Mouse (Mus musculus): ENCODE results near the gene Sort1. TPM values are rescaled to one million over a fixed set of nuclear protein-coding genes. Genes with fewer than 3 reads are reported as not detected.

Gene Sort1
- polyA plus RNA-seq, 1 experiment from 2014 or later, result 6.4 TPM

DNA sequence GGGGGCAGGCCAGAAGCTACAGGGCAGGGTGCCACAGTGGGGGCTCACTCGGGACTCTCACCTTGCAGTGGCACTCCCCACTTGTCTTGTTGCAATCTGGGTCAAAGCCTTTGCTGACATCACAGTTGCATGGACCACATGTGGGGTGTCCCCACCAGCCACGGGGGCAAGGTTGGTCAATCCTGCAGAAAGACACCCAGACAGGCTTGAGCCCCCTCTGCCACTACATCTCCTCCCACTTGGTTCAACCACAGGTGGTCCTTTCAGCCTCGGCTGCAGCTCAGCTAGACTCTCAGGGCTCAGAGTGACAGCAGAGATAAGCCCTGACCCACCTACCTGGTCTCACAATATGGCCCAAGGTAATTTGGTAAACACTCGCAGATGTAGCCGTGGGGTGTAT lies 116.6 kb downstream of the Sort1 start:
- H3K4me3 ChIP-seq, result no peak overlapping the region
- no peak overlapping the region for H3K9ac ChIP-seq
- peaks cover 37% of the 10 kb centered on the region for H3K36me3 ChIP-seq
- no peaks in the 10 kb centered on the region for H3K9me3 ChIP-seq
- H3K4me1 ChIP-seq, result peaks cover 10% of the 10 kb centered on the region
- no peak for ATAC-seq (ENCODE audit: insufficient number of reproducible peaks, insufficient read depth, low FRiP score, low TSS enrichment, low read depth)
- H3K27ac ChIP-seq, result no peak overlapping the region
- WGBS, result 86% methylated on average over 5 of the region's 5 CpGs
- no peak overlapping the region for H3K4me2 ChIP-seq
- H3K27me3 ChIP-seq, result no peaks in the 10 kb centered on the region

DNA sequence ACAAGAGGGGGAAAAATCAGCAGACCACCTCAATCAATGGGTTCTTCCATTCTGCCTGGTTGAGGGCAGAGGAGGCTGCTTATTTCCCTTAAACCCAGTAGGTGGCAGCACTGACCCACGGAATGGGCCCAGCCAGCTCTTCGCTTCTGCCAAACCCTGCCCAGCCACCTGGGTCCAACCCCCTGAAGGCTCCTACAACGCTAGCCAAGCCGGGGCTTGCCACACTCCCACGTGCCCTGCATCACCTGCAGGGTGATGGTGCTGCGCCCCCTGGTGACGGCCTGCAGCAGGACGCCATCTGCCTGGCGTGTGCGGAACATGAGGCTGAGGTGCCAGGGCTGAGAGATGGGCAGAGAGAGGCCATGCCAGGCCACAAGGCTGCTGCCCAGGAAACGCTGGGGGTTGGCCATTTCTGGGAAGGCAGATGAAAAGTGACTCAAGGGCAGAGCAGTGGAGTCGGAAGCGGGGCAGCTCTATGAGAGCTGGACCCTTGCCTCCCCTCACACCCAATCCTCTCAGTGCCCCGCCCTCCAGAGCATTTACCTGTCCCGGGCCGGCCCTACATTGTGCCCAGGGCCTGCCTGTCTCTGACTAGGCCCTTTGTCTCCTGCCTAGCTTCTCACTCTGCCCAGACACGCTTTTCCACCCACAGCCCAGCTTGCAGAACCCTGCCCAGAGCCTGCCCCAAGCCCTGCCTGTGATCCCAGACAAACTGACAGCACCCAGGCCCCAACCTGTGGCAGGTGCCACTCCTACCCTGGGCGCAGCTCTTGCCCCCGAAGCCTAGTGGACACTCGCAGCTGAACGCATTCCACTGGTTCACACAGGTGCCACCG lies 118.0 kb downstream of the Sort1 start:
- peaks cover 13% of the 10 kb centered on the region for H3K4me1 ChIP-seq
- 37% methylated on average over 22 of the region's 22 CpGs for WGBS
- peak; percentile 84 for ATAC-seq (ENCODE audit: insufficient number of reproducible peaks, insufficient read depth, low FRiP score, low TSS enrichment, low read depth)
- H3K27me3 ChIP-seq, result no peaks in the 10 kb centered on the region
- H3K27ac ChIP-seq, result peak overlapping the region; percentile 8; the same call in 1 of the 2 replicates
- H3K36me3 ChIP-seq, result peaks cover 30% of the 10 kb centered on the region
- no peaks in the 10 kb centered on the region for H3K9me3 ChIP-seq
- peak overlapping the region; percentile 50 for H3K4me2 ChIP-seq
- H3K9ac ChIP-seq, result peak overlapping the region; percentile 54
- H3K4me3 ChIP-seq, result peak overlapping the region; percentile 18

DNA sequence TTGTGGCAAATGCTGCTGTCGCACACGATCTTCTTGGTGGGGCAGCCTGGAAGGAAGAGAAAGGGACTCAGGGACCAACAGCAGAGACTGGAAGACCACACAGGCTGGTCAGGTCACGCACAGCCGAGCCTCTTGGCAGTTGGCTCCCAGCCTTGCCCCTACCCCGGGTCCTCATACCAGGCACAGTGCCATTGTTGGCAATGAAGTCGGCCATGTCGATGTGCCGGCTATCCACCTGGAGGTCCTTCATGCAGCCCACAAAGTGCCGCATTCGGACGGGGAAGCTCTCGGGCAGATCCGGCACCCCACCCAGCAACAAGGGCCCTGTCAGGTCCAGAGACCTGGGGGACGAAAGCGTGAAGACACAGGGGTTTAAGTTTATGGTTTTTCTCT lies 118.6 kb downstream of the Sort1 start:
- no peaks in the 10 kb centered on the region for H3K27me3 ChIP-seq
- H3K27ac ChIP-seq, result peak overlapping the region; percentile 8; the same call in 1 of the 2 replicates

DNA sequence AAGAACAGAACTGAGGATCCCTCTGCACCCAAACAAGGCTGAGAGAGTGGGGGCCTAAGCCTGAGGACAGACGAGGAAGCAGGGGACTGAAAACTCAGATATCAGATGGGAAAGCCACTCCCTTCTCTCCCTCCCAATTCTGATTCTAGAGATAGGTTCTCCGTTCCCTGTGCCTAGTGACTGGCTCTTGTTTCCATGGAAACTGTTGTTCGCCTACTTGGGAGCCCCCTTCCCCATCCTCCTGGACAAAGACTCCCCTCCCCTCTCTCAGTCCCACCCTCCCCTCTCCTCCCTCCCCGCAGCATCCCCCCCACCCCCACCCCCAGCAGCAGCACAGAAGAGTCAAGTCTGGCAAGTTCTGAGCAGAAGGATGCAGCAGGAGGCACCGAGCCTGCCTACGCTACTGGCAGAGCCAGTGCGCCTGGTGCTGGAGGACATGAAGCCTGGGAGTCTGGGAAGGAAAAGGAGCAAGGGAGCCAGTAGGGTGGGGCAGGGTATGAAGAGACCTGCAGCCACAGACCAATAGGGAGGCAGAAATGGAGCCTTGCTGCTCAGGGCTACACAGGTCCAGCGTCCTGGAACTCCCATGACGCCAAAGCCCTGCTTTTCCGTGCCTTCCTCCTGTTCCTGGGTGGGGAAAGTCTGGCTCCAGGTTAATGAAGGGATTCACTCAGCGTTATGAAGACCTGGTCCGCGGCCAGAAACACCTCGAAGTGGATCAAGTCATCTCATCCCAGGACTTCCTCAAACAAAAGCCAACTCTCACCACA lies 121.8 kb downstream of the Sort1 start:
- ATAC-seq (ENCODE audit: insufficient number of reproducible peaks, insufficient read depth, low FRiP score, low TSS enrichment, low read depth), result no peak
- no peak overlapping the region for H3K4me3 ChIP-seq
- no peak overlapping the region; the same call in 1 of the 2 replicates for H3K27ac ChIP-seq
- H3K36me3 ChIP-seq, result peaks cover 18% of the 10 kb centered on the region
- no peak overlapping the region for H3K4me2 ChIP-seq
- H3K4me1 ChIP-seq, result peaks cover 22% of the 10 kb centered on the region
- 43% methylated on average over 14 of the region's 14 CpGs for WGBS
- H3K27me3 ChIP-seq, result no peaks in the 10 kb centered on the region
- H3K9me3 ChIP-seq, result no peaks in the 10 kb centered on the region
- no peak overlapping the region for H3K9ac ChIP-seq

More for the DNA sequence above, 118.6 kb downstream of the Sort1 start:
- H3K9me3 ChIP-seq, result no peaks in the 10 kb centered on the region
- no peak for ATAC-seq (ENCODE audit: insufficient number of reproducible peaks, insufficient read depth, low FRiP score, low TSS enrichment, low read depth)
- no peak overlapping the region for H3K4me2 ChIP-seq
- H3K4me3 ChIP-seq, result no peak overlapping the region
- no peak overlapping the region for H3K9ac ChIP-seq
- H3K36me3 ChIP-seq, result peaks cover 34% of the 10 kb centered on the region
- peaks cover 13% of the 10 kb centered on the region for H3K4me1 ChIP-seq
- 88% methylated on average over 15 of the region's 15 CpGs for WGBS

DNA sequence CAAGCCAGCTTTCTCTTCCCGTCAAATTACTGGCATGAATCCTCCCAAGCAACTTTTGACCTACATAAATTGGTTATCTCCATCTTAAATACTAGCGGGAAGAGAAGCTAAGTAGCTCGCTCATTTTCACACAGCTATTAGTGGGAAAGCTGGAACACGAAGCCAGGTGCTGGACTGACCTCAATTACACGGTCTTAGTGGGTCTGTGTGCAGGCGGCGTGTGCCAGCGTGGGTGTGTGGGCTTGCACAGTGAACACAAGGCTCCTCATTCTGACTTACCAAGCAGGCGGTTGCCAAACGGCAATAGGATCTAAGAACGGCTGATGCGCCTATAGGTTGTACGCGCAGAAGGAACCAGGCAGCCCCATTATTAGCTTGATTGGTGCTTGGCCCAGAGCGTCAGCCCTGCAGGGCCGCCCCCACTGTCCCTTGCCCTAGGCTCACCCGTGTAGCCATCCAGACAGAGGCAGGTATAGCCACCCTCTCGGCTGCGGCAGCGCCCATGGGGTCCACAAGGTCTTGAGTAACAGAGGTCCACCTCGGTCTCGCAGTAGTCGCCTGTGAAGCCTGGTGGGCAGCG lies 122.5 kb downstream of the Sort1 start:
- Histone ChIP-seq H3K27ac (no peak overlapping the region; the same call in 1 of the 2 replicates), H3K36me3 (peaks cover 18% of the 10 kb centered on the region), H3K4me3 (no peak overlapping the region), H3K27me3 (no peaks in the 10 kb centered on the region), H3K4me2 (no peak overlapping the region), H3K9ac (0 out of 2 replicates have a peak overlapping the region, but pooled peaks have one; percentile 17), H3K4me1 (peaks cover 27% of the 10 kb centered on the region), H3K9me3 (no peaks in the 10 kb centered on the region)
- 92% methylated on average over 24 of the region's 24 CpGs for WGBS
- ATAC-seq (ENCODE audit: insufficient number of reproducible peaks, insufficient read depth, low FRiP score, low TSS enrichment, low read depth), result no peak

DNA sequence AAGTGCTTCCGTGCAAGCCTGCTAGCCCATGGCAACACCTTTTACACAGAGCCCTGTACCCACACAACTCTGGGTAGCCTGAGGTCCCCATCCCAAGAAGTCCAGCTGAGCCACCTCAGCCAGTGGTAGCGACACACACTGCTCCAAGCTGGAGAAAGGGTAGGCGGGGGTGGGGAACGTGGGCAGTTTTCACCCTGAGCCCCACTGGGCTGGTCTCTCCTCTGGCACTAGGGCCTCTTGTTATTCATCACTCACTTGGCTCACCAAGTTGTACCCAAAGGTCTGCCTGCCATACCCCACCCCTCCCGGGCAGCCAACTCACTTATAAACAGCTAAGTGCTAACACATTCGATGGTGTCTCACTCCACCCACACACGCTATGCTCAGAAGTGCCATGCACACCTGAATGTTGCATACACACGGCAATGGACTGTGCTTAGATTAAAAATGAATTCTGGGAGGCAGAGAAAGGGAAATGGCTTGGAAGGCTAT lies 124.7 kb downstream of the Sort1 start:
- no peak overlapping the region for H3K27ac ChIP-seq
- ATAC-seq (ENCODE audit: insufficient number of reproducible peaks, insufficient read depth, low FRiP score, low TSS enrichment, low read depth), result no peak
- peaks cover 9% of the 10 kb centered on the region for H3K9me3 ChIP-seq
- H3K4me1 ChIP-seq, result peaks cover 28% of the 10 kb centered on the region
- H3K4me2 ChIP-seq, result no peak overlapping the region
- no peaks in the 10 kb centered on the region for H3K27me3 ChIP-seq
- no peak overlapping the region for H3K4me3 ChIP-seq
- WGBS, result 91% methylated on average over 8 of the region's 8 CpGs
- H3K36me3 ChIP-seq, result peaks cover 37% of the 10 kb centered on the region
- no peak overlapping the region for H3K9ac ChIP-seq

DNA sequence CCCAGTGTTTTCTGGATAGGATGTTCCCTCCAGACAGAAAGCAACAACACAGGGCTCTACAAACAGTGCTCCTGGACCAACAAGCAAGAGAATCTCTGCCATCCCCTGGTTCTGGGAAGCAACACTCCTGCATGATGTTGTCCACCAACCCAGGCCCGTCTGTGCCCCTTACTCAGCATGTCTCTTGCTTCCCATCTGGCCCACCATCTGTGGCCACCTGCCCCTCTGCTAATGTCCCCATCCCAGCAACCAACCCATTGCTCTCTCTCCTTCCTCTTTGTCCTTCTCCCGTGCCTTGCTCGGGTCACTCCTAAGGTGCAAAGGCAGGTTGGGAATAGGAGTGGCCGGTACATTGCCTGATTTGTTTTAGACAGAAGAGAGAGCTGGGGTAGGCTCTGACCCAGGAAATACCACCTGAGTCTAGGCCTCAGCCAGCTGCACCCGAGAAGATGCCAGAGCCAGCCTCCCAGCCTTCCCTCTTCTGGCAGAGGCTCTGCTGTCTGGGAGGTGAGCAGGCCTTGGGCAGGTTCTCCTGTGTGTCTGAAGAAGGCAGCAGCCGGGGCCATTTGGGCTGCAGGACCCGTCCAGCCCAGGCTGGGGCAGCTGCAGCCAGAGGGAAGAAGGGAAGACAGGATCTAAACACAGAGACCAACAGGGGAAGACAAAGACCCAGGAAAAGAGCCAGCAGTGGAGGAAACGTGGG lies 125.9 kb downstream of the Sort1 start:
- peaks cover 41% of the 10 kb centered on the region for H3K36me3 ChIP-seq
- peak overlapping the region; percentile 44 for H3K4me2 ChIP-seq
- WGBS, result 53% methylated on average over 8 of the region's 8 CpGs
- peaks cover 6% of the 10 kb centered on the region for H3K27me3 ChIP-seq
- peak overlapping the region; percentile 61 for H3K9ac ChIP-seq
- H3K4me1 ChIP-seq, result peaks cover 30% of the 10 kb centered on the region
- H3K4me3 ChIP-seq, result no peak overlapping the region
- 0 out of 2 replicates have a peak overlapping the region, but pooled peaks have one; percentile 11 for H3K27ac ChIP-seq
- no peak for ATAC-seq (ENCODE audit: insufficient number of reproducible peaks, insufficient read depth, low FRiP score, low TSS enrichment, low read depth)
- peaks cover 18% of the 10 kb centered on the region for H3K9me3 ChIP-seq

DNA sequence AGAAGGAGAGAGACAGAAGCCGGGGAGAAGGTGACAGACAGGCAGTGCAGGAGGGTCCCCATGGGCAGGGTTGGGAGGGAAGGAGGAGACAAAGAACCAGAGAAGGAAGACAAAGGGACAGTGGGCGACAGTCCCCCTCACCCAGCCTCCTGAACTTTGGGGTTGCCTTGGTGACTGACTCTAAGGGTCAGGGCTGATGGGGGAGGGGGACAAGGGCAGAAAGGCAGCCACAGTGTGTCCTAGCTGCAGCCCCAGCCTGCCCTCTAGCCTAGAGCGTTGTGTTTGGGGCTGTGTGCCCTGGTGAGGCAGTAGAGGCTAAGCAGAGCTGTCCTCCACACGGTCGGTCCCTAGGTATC lies 126.5 kb downstream of the Sort1 start:
- Histone ChIP-seq H3K9me3 (peaks cover 18% of the 10 kb centered on the region), H3K27me3 (peaks cover 11% of the 10 kb centered on the region), H3K4me3 (0 out of 2 replicates have a peak overlapping the region, but pooled peaks have one; percentile 17), H3K4me1 (peaks cover 32% of the 10 kb centered on the region), H3K9ac (peak overlapping the region; percentile 61; the same call in 1 of the 2 replicates), H3K27ac (0 out of 2 replicates have a peak overlapping the region, but pooled peaks have one; percentile 11), H3K36me3 (peaks cover 41% of the 10 kb centered on the region), H3K4me2 (peak overlapping the region; percentile 44)
- 15% methylated on average over 5 of the region's 5 CpGs for WGBS
- ATAC-seq (ENCODE audit: insufficient number of reproducible peaks, insufficient read depth, low FRiP score, low TSS enrichment, low read depth), result no peak

Other genes starting within 250 kb of the Sort1 start
- 15.0 and 15.8 TPM in 2 replicates for gene Gstm4, start 239.2 kb upstream of the Sort1 start, polyA plus RNA-seq (2015; fragmentation: Nextera tagmentation; extraction: Ambion mirVana)
- gene Ampd2, start 197.4 kb upstream of the Sort1 start, polyA plus RNA-seq (2015; fragmentation: Nextera tagmentation; extraction: Ambion mirVana), result 38.4 and 44.5 TPM in 2 replicates
- gene Gnat2, start 191.3 kb upstream of the Sort1 start, polyA plus RNA-seq (2015; fragmentation: Nextera tagmentation; extraction: Ambion mirVana), result 0.83 and 0.85 TPM in 2 replicates
- 173 and 185 TPM in 2 replicates for gene Gnai3, start 137.9 kb upstream of the Sort1 start, polyA plus RNA-seq (2015; fragmentation: Nextera tagmentation; extraction: Ambion mirVana)
- 0.15 and 0.20 TPM in 2 replicates for gene Gpr61, start 129.2 kb upstream of the Sort1 start, polyA plus RNA-seq (2015; fragmentation: Nextera tagmentation; extraction: Ambion mirVana)
- gene Amigo1, start 97.7 kb upstream of the Sort1 start, polyA plus RNA-seq (2015; fragmentation: Nextera tagmentation; extraction: Ambion mirVana), result 4.0 and 4.5 TPM in 2 replicates
- gene Cyb561d1, start 82.9 kb upstream of the Sort1 start, polyA plus RNA-seq (2015; fragmentation: Nextera tagmentation; extraction: Ambion mirVana), result 2.6 and 2.8 TPM in 2 replicates
- gene Atxn7l2, start 73.1 kb upstream of the Sort1 start, polyA plus RNA-seq (2015; fragmentation: Nextera tagmentation; extraction: Ambion mirVana), result 22.0 and 27.1 TPM in 2 replicates
- gene Sypl2, start 57.4 kb upstream of the Sort1 start, polyA plus RNA-seq (2015; fragmentation: Nextera tagmentation; extraction: Ambion mirVana), result 0.48 and 0.58 TPM in 2 replicates
- 298 and 302 TPM in 2 replicates for gene Psma5, start 27.2 kb upstream of the Sort1 start, polyA plus RNA-seq (2015; fragmentation: Nextera tagmentation; extraction: Ambion mirVana)
- gene Mybphl, start 80.8 kb downstream of the Sort1 start, polyA plus RNA-seq (2015; fragmentation: Nextera tagmentation; extraction: Ambion mirVana), result not detected in 2 replicates
- 61.4 and 73.1 TPM in 2 replicates for gene Psrc1, start 99.8 kb downstream of the Sort1 start, polyA plus RNA-seq (2015; fragmentation: Nextera tagmentation; extraction: Ambion mirVana)
- gene Celsr2, start 131.5 kb downstream of the Sort1 start, polyA plus RNA-seq (2015; fragmentation: Nextera tagmentation; extraction: Ambion mirVana), result 9.8 and 11.5 TPM in 2 replicates
- gene Sars, start 161.1 kb downstream of the Sort1 start, polyA plus RNA-seq (2015; fragmentation: Nextera tagmentation; extraction: Ambion mirVana), result 116 and 128 TPM in 2 replicates

Data from embryonic facial prominence, embryonic 13.5 days (tissue).